8 mouse cellular contexts compared by ENCODE assay signal in genomic region chr2:71628821-71629220, GRCm38 (mm10).
DNase-seq lines count a peak whose midpoint lies in the region; ATAC-seq and TF ChIP-seq lines count a peak whose summit lies in the region.

No protein-coding gene starts in this region.

- H3K36me3 ChIP-seq in lung, postnatal 0 days (ENCODE audit: insufficient read depth, low read length) = no peaks in the 10 kb centered on the region
- no peaks in the 10 kb centered on the region for H3K36me3 ChIP-seq in intestine, postnatal 0 days (ENCODE audit: control insufficient read depth, insufficient read depth)
- no peaks in the 10 kb centered on the region for H3K36me3 ChIP-seq in stomach, embryonic 15.5 days

- no peak overlapping the region for H3K27ac ChIP-seq in lung, postnatal 0 days (ENCODE audit: low read length)
- no peak overlapping the region for H3K27ac ChIP-seq in intestine, postnatal 0 days (ENCODE audit: low read depth, low read length)
- no peak overlapping the region for H3K27ac ChIP-seq in stomach, embryonic 15.5 days

- TF ChIP-seq CTCF in lung, postnatal 0 days (IDR thresholded peaks at IDR 0.05) = no peak
- TF ChIP-seq CTCF in intestine, postnatal 0 days (IDR thresholded peaks at IDR 0.05; ENCODE audit: low read depth) = no peak

- no peaks in the 10 kb centered on the region for H3K27me3 ChIP-seq in lung, postnatal 0 days (replicated peaks; ENCODE audit: insufficient read depth, low read length)
- H3K27me3 ChIP-seq in intestine, postnatal 0 days (replicated peaks; ENCODE audit: control insufficient read depth, insufficient read depth, low read length) = 0 out of 2 replicates have a peak, but pooled peaks cover 4% of the 10 kb centered on the region
- H3K27me3 ChIP-seq in stomach, embryonic 15.5 days (replicated peaks) = peaks cover 6% of the 10 kb centered on the region; the same call in 1 of the 2 replicates

- H3K9ac ChIP-seq in lung, postnatal 0 days (replicated peaks; ENCODE audit: low read depth) = no peak overlapping the region
- no peak overlapping the region for H3K9ac ChIP-seq in intestine, postnatal 0 days (ENCODE audit: low read depth, low read length)
- H3K9ac ChIP-seq in stomach, embryonic 15.5 days = no peak overlapping the region

- 0 out of 2 replicates have a peak overlapping the region, but pooled peaks have one; percentile 68 for H3K4me2 ChIP-seq in lung, postnatal 0 days (replicated peaks; ENCODE audit: low read depth, low read length)
- peak overlapping the region; percentile 64; the same call in 1 of the 2 replicates for H3K4me2 ChIP-seq in intestine, postnatal 0 days (replicated peaks; ENCODE audit: low read depth)
- peak overlapping the region; percentile 79 for H3K4me2 ChIP-seq in stomach, embryonic 15.5 days

- 36% methylated on average over 7 of the region's 7 CpGs for WGBS in lung, postnatal 0 days
- 60% methylated on average over 7 of the region's 7 CpGs for WGBS in intestine, postnatal 0 days
- 39% methylated on average over 7 of the region's 7 CpGs for WGBS in stomach, embryonic 15.5 days

- no peak for TF ChIP-seq EP300 in lung, postnatal 0 days (IDR thresholded peaks at IDR 0.05)

- DNase-seq in cerebellum, adult 8-10 months = peak; percentile 4
- no peak for DNase-seq in cerebellum, postnatal 4 days (ENCODE audit: low spot score in 2 of 2)
- no peak for DNase-seq in lung, postnatal 0 days (ENCODE audit: low spot score)
- DNase-seq in lung, postnatal 4 days = no peak
- no peak for DNase-seq in urinary bladder, postnatal 14 days (ENCODE audit: low spot score)
- no peak for DNase-seq in frontal cortex, postnatal 14 days (ENCODE audit: low spot score in 2 of 2)

- H3K9me3 ChIP-seq in lung, postnatal 0 days (ENCODE audit: low read length) = no peaks in the 10 kb centered on the region
- no peaks in the 10 kb centered on the region for H3K9me3 ChIP-seq in intestine, postnatal 0 days (ENCODE audit: control insufficient read depth)
- no peaks in the 10 kb centered on the region for H3K9me3 ChIP-seq in stomach, embryonic 15.5 days

- H3K4me3 ChIP-seq in lung, postnatal 0 days (ENCODE audit: low read depth, low read length) = no peak overlapping the region
- H3K4me3 ChIP-seq in intestine, postnatal 0 days (ENCODE audit: low read depth, low read length) = no peak overlapping the region
- H3K4me3 ChIP-seq in stomach, embryonic 15.5 days (replicated peaks) = peak overlapping the region; percentile 30; the same call in 1 of the 2 replicates

- H3K4me1 ChIP-seq in lung, postnatal 0 days (ENCODE audit: insufficient read depth, low read depth, low read length) = peaks cover 8% of the 10 kb centered on the region; the same call in 1 of the 2 replicates
- H3K4me1 ChIP-seq in intestine, postnatal 0 days (replicated peaks; ENCODE audit: control insufficient read depth, insufficient read depth, low read length) = 0 out of 2 replicates have a peak, but pooled peaks cover 12% of the 10 kb centered on the region
- peaks cover 21% of the 10 kb centered on the region for H3K4me1 ChIP-seq in stomach, embryonic 15.5 days

- ATAC-seq in lung, postnatal 0 days = no peak
- ATAC-seq in intestine, postnatal 0 days = no peak
- no peak for ATAC-seq in stomach, embryonic 15.5 days (ENCODE audit: insufficient read depth, low FRiP score, low read depth)
